Mouse (Mus musculus): Measurements from ENCODE around the gene Mcrip2. TPM values are rescaled to one million over a fixed set of nuclear protein-coding genes. Genes with fewer than 3 reads are reported as not detected.

The Mcrip2 gene
- polyA plus RNA-seq, 1 experiment from 2014 or later: 14.4 TPM

GRCm38 (mm10) chr17:25860832-25861703, 7.5 kb downstream of the Mcrip2 start, which contains the start of gene Wdr90:
Gene Wdr90, minus strand, starts transcription at chr17:25861501.
- no peaks in the 10 kb centered on the region for H3K27me3 ChIP-seq
- H3K27ac ChIP-seq (replicated peaks): peak within 1 kb of the TSS; percentile 88
- peak within 1 kb of the TSS; percentile 95 for H3K9ac ChIP-seq (replicated peaks)
- H3K4me3 ChIP-seq: peak within 1 kb of the TSS; percentile 73
- H3K9me3 ChIP-seq: no peaks in the 10 kb centered on the region
- peaks cover 25% of the 10 kb centered on the region for H3K4me1 ChIP-seq
- peak; percentile 97 for ATAC-seq (replicated peaks)
- 3% methylated on average over 65 of the region's 65 CpGs for WGBS
- H3K4me2 ChIP-seq (replicated peaks): peak within 1 kb of the TSS; percentile 63
- no peaks in the 10 kb centered on the region for H3K36me3 ChIP-seq

DNA sequence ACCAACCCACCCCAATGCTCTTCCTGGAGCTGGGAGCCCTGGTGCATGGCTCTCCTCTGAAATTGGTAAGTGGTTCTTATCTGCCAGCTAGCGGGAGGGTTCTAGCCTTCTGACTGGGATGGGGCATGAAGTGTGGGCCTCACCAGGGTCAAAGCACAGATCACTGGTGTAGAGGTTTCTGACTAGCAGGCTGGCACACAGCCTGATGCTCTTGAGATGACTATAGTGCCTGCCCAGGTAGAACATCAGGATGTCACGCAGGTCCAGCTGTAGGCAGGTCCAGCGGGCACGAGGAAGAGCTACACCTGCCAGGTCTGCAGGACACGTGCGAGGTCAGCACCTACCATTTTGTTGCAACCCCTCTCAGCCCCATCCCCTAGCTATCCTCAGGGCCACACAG, 8.3 kb downstream of the Mcrip2 start:
- no peak overlapping the region for H3K27ac ChIP-seq (replicated peaks)
- H3K4me2 ChIP-seq (replicated peaks): peak overlapping the region; percentile 63
- 93% methylated on average over 6 of the region's 6 CpGs for WGBS
- H3K27me3 ChIP-seq: no peaks in the 10 kb centered on the region
- H3K9ac ChIP-seq (replicated peaks): peak overlapping the region; percentile 95
- no peak for ATAC-seq (replicated peaks)
- no peaks in the 10 kb centered on the region for H3K9me3 ChIP-seq
- peaks cover 25% of the 10 kb centered on the region for H3K4me1 ChIP-seq
- H3K4me3 ChIP-seq: no peak overlapping the region
- H3K36me3 ChIP-seq: no peaks in the 10 kb centered on the region

GRCm38 (mm10) chr17:25844396-25844901, 24.1 kb downstream of the Mcrip2 start, which contains the start of gene Rhot2:
Gene Rhot2, minus strand, starts transcription at chr17:25844851.
- peak within 1 kb of the TSS; percentile 93 for H3K4me2 ChIP-seq (replicated peaks)
- ATAC-seq (replicated peaks): peak; percentile 96
- H3K4me3 ChIP-seq: peak within 1 kb of the TSS; percentile 84
- peaks cover 26% of the 10 kb centered on the region for H3K36me3 ChIP-seq
- no peaks in the 10 kb centered on the region for H3K27me3 ChIP-seq
- peaks cover 19% of the 10 kb centered on the region for H3K4me1 ChIP-seq
- no peaks in the 10 kb centered on the region for H3K9me3 ChIP-seq
- under 1% methylated on average over 21 of the region's 21 CpGs for WGBS
- peak within 1 kb of the TSS; percentile 73 for H3K27ac ChIP-seq (replicated peaks)
- H3K9ac ChIP-seq (replicated peaks): peak within 1 kb of the TSS; percentile 78

DNA sequence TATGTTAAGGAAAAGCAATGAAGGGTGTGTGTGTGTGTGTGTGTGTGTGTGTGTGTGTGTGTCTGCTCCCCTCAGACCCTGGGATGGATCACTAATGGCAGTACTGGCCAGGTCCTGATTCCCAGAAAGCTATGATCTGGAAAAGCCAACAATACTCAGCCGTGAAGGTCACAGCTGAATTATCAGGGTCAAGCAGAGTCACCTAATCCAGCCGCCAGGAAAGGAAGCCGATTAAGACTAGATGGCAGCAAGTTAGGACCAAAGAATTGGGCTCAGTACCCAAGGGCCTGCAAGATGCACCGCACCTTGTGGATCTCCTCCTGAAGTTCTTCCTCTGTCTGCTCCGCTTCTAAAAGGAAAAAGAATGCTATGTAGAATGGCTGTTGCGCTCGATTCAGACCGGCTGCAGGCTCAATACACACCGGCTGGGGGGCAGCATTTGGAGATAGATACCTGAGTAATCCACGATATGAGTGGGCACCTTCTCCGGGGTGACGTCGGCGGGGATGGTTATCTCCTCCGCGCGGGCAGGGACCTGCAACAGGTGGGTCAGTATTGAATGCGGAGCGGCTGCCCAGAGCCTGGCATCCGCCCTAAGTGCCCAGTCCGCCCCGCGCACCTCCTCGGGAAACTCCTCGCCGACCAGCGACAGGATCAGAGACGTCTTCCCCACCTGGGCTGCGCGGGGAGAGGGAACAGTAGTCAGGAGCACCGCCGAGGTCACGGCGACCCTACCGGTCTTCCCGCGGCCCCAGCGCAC, 24.7 kb downstream of the Mcrip2 start:
- ATAC-seq (replicated peaks): peak; percentile 33
- 3% methylated on average over 38 of the region's 38 CpGs for WGBS

GRCm38 (mm10) chr17:25843122-25843521, 25.4 kb downstream of the Mcrip2 start:
- Histone ChIP-seq H3K4me1 (peaks cover 22% of the 10 kb centered on the region), H3K27ac (replicated peaks) (no peak overlapping the region), H3K9ac (replicated peaks) (peak overlapping the region; percentile 78), H3K4me2 (replicated peaks) (peak overlapping the region; percentile 93), H3K4me3 (peak overlapping the region; percentile 84), H3K27me3 (no peaks in the 10 kb centered on the region), H3K9me3 (no peaks in the 10 kb centered on the region), H3K36me3 (peaks cover 34% of the 10 kb centered on the region)
- no peak for ATAC-seq (replicated peaks)
- WGBS: 96% methylated on average over 4 of the region's 4 CpGs

More for the DNA sequence above, 24.7 kb downstream of the Mcrip2 start:
- Histone ChIP-seq H3K4me3 (peak overlapping the region; percentile 84), H3K9ac (replicated peaks) (peak overlapping the region; percentile 78), H3K4me1 (peaks cover 19% of the 10 kb centered on the region), H3K27me3 (no peaks in the 10 kb centered on the region), H3K36me3 (peaks cover 33% of the 10 kb centered on the region), H3K9me3 (no peaks in the 10 kb centered on the region), H3K27ac (replicated peaks) (peak overlapping the region; percentile 73), H3K4me2 (replicated peaks) (peak overlapping the region; percentile 93)

DNA sequence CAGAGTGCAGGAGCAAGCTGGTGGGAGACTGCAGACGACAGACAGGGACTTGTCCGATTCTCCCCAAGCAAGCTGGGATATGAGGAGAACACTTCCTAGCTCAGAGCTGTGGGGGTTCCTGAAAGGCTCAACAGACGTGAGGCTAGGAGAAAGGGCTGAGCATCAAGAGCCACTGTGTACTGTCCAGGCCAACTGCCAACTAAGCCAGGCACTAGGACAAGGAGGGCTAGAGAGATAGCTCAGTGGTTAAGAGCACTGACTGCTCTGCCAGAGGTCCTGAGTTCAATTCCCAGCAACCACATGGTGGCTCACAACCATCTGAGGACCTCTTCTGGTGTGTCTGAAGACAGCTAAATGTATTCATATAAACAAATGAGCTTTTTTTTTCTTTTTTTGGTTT, 26.1 kb downstream of the Mcrip2 start:
- no peak overlapping the region for H3K9ac ChIP-seq (replicated peaks)
- no peak overlapping the region for H3K4me3 ChIP-seq
- no peak for ATAC-seq (replicated peaks)
- no peaks in the 10 kb centered on the region for H3K9me3 ChIP-seq
- no peak overlapping the region for H3K4me2 ChIP-seq (replicated peaks)
- H3K27ac ChIP-seq (replicated peaks): no peak overlapping the region
- WGBS: 78% methylated on average over 3 of the region's 3 CpGs
- no peaks in the 10 kb centered on the region for H3K27me3 ChIP-seq
- H3K4me1 ChIP-seq: peaks cover 28% of the 10 kb centered on the region
- H3K36me3 ChIP-seq: peaks cover 34% of the 10 kb centered on the region

- H3K27me3 ChIP-seq: no peaks in the 10 kb centered on the region
- H3K4me3 ChIP-seq: no peak within 1 kb of the TSS
- peaks cover 34% of the 10 kb centered on the region for H3K36me3 ChIP-seq
- peaks cover 40% of the 10 kb centered on the region for H3K4me1 ChIP-seq
- H3K9ac ChIP-seq (replicated peaks): no peak within 1 kb of the TSS
- ATAC-seq (replicated peaks): no peak
- WGBS: 94% methylated on average over 22 of the region's 22 CpGs
- no peak within 1 kb of the TSS for H3K27ac ChIP-seq (replicated peaks)
- H3K4me2 ChIP-seq (replicated peaks): no peak within 1 kb of the TSS
- no peaks in the 10 kb centered on the region for H3K9me3 ChIP-seq
Measured at GRCm38 (mm10) chr17:25841117-25841880, 27.3 kb downstream of the Mcrip2 start, which contains the start of gene Gm20683. Gene Gm20683, minus strand, starts transcription at chr17:25841763.

GRCm38 (mm10) chr17:25840519-25840918, 28.0 kb downstream of the Mcrip2 start:
- Histone ChIP-seq H3K4me1 (peaks cover 48% of the 10 kb centered on the region), H3K36me3 (peaks cover 34% of the 10 kb centered on the region)
- 98% methylated on average over 6 of the region's 6 CpGs for WGBS

GRCm38 (mm10) chr17:25839455-25840235, 28.9 kb downstream of the Mcrip2 start:
- Histone ChIP-seq H3K4me3 (no peak overlapping the region), H3K4me2 (replicated peaks) (no peak overlapping the region), H3K4me1 (peaks cover 51% of the 10 kb centered on the region), H3K36me3 (peaks cover 34% of the 10 kb centered on the region), H3K9me3 (no peaks in the 10 kb centered on the region), H3K9ac (replicated peaks) (no peak overlapping the region), H3K27me3 (no peaks in the 10 kb centered on the region), H3K27ac (replicated peaks) (no peak overlapping the region)
- WGBS: 87% methylated on average over 14 of the region's 14 CpGs
- no peak for ATAC-seq (replicated peaks)

More at GRCm38 (mm10) chr17:25840519-25840918, 28.0 kb downstream of the Mcrip2 start:
- Histone ChIP-seq H3K9me3 (no peaks in the 10 kb centered on the region), H3K4me3 (no peak overlapping the region), H3K27me3 (no peaks in the 10 kb centered on the region), H3K9ac (replicated peaks) (no peak overlapping the region), H3K27ac (replicated peaks) (no peak overlapping the region), H3K4me2 (replicated peaks) (no peak overlapping the region)
- ATAC-seq (replicated peaks): no peak

GRCm38 (mm10) chr17:25838904-25839303, 29.7 kb downstream of the Mcrip2 start:
- no peaks in the 10 kb centered on the region for H3K9me3 ChIP-seq
- H3K4me1 ChIP-seq: peaks cover 56% of the 10 kb centered on the region
- no peaks in the 10 kb centered on the region for H3K27me3 ChIP-seq
- WGBS: 88% methylated on average over 4 of the region's 4 CpGs
- no peak overlapping the region for H3K27ac ChIP-seq (replicated peaks)
- H3K4me2 ChIP-seq (replicated peaks): no peak overlapping the region
- H3K4me3 ChIP-seq: no peak overlapping the region
- ATAC-seq (replicated peaks): no peak
- H3K36me3 ChIP-seq: peaks cover 34% of the 10 kb centered on the region
- no peak overlapping the region for H3K9ac ChIP-seq (replicated peaks)

DNA sequence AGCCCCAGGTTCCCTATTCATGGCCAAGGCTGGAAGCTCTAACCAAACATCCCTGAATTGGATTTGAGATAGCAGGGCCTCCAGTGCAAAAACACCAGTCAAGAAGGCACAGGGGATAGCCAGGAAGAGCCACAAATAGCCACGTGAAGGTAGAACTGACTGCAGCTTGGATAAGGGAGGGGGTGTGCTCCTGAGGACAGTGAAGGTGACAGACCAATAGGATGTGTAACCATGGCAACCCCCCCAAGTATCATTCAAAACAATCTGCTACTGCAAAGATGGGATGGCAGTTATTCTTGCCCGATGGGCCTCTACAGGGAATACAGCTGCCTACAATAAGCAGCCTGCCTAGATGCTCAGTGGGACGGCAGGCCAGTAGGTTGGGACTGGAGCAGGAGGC, 31.0 kb downstream of the Mcrip2 start:
- Histone ChIP-seq H3K4me3 (peak overlapping the region; percentile 51; the same call in 1 of the 2 replicates), H3K27ac (replicated peaks) (peak overlapping the region; percentile 80), H3K9ac (replicated peaks) (peak overlapping the region; percentile 75; the same call in 1 of the 2 replicates), H3K4me2 (replicated peaks) (peak overlapping the region; percentile 81; the same call in 1 of the 2 replicates), H3K9me3 (no peaks in the 10 kb centered on the region), H3K27me3 (no peaks in the 10 kb centered on the region), H3K36me3 (peaks cover 34% of the 10 kb centered on the region), H3K4me1 (peaks cover 52% of the 10 kb centered on the region)
- 12% methylated on average over 3 of the region's 3 CpGs for WGBS
- ATAC-seq (replicated peaks): no peak

Measured in forebrain, embryonic 15.5 days (tissue).